Comparison of ENCODE assay signal across 26 mouse cellular contexts in genomic region chr14:35486017-35486416, GRCm38 (mm10).
"Had no signal": no experiment of that assay in that cellular context is flagged by ENCODE, and none has a peak within 500 bp of the region (broad histone marks: within the 10 kb centered on the region; RNA-seq: fewer than 3 reads in every experiment).

No protein-coding gene starts in this region.

- H3K4me2 ChIP-seq: heart, embryonic 11.5 days; heart, embryonic 13.5 days; heart, embryonic 15.5 days; hindbrain, embryonic 13.5 days; hindbrain, embryonic 15.5 days; limb, embryonic 12.5 days; liver, embryonic 11.5 days; liver, embryonic 13.5 days; liver, embryonic 15.5 days had no signal

- H3K27ac ChIP-seq: heart, adult 2 months; heart, embryonic 13.5 days; heart, embryonic 15.5 days; hindbrain, embryonic 13.5 days; hindbrain, embryonic 15.5 days; hindbrain, postnatal 0 days; layer of hippocampus, adult 2 months; limb, embryonic 10.5 days; limb, embryonic 12.5 days; liver, embryonic 13.5 days; liver, embryonic 15.5 days had no signal

- H3K9ac ChIP-seq: heart, embryonic 13.5 days; heart, embryonic 15.5 days; hindbrain, embryonic 13.5 days; hindbrain, embryonic 15.5 days; limb, embryonic 12.5 days; liver, embryonic 13.5 days; liver, embryonic 15.5 days had no signal

- H3K4me3 ChIP-seq: heart, adult 2 months; heart, embryonic 13.5 days; heart, embryonic 15.5 days; hindbrain, embryonic 13.5 days; hindbrain, embryonic 15.5 days; layer of hippocampus, adult 2 months; limb, embryonic 10.5 days; limb, embryonic 12.5 days; liver, embryonic 13.5 days; liver, embryonic 15.5 days had no signal

- DNase-seq: gastrocnemius, postnatal 14 days; gastrocnemius, postnatal 36 days; heart, adult 11 months; heart, adult 2 months; heart, postnatal 14 days; heart, postnatal 36 days; kidney, adult 11 months; kidney, adult 2 months; kidney, adult 9 months; kidney, postnatal 10 days; kidney, postnatal 25 days; kidney, postnatal 4 days; liver; liver, embryonic 13.5 days had no signal

- H3K4me1 ChIP-seq: heart, embryonic 13.5 days; heart, embryonic 15.5 days; hindbrain, embryonic 13.5 days; hindbrain, embryonic 15.5 days; limb, embryonic 10.5 days; limb, embryonic 12.5 days; liver, embryonic 13.5 days; liver, embryonic 15.5 days had no signal

- ATAC-seq: hindbrain, postnatal 0 days; intestine, embryonic 16.5 days had no signal

- H3K36me3 ChIP-seq: heart, embryonic 13.5 days; heart, embryonic 15.5 days; hindbrain, embryonic 13.5 days; hindbrain, embryonic 15.5 days; limb, embryonic 10.5 days; limb, embryonic 12.5 days; liver, embryonic 13.5 days; liver, embryonic 15.5 days had no signal

- H3K27me3 ChIP-seq: heart, embryonic 13.5 days; heart, embryonic 15.5 days; hindbrain, embryonic 13.5 days; hindbrain, embryonic 15.5 days; limb, embryonic 12.5 days; liver, embryonic 13.5 days; liver, embryonic 15.5 days had no signal

- H3K9me3 ChIP-seq: heart, embryonic 13.5 days; heart, embryonic 15.5 days; hindbrain, embryonic 13.5 days; hindbrain, embryonic 15.5 days; limb, embryonic 10.5 days; limb, embryonic 12.5 days; liver, embryonic 13.5 days; liver, embryonic 15.5 days had no signal
